Mouse (Mus musculus) 416B (cell line): ENCODE data around the gene Borcs8.
A peak's percentile ranks its signal among the peaks of the same experiment; 100 is the strongest.

ENCODE experiments used
- DNase-seq: peaks from one replicate; pipeline ENCODE4 v3.0.0; 2011; ENCODE audit warnings: low read depth

The Borcs8 gene

DNA sequence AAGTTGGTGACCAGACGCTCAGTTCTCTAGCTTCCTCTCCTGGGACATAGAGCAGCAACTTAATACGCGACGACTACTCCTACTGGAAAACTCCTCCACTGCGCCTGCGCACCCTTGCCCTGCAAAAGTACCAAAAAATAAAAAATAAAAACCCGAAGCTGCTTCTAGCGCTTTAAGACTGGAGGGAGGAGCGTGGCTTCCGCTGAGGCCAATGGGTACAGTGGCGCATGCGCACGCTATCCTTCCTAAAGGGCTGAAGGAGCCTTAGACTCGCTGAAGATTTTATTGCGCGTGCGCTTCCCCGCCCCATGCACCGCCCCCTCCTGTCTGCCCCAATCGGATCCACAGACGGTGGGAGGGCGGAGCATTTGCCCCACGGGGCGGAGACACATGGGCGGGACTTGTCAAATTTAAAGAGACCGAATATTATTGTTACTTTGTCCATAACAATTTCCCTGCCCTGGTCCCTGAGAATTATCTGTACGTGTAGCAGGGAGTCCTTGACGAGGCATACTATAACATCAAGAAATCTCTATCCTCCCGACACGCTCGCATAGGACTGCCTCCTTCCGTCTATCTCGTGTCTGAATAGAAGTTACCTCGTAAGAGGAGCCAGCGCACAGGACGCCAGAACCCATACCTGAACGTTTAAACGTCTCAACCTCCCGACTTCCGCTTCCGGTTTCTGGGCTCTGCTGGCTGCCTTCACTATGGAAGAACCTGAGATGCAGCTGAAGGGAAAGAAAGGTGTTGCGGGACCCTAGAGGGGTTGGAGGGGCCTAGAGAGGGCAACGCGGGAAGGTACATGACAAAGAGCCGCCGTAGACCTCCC is at the start of gene Borcs8, which contains the start of the genes Rfxank and Mef2b:
Gene Borcs8, plus strand, starts transcription at position 474 of the 832 bp plus-strand sequence.
Gene Rfxank, minus strand, starts transcription at position 129 of the 832 bp plus-strand sequence.
Gene Mef2b, plus strand, starts transcription at position 686 of the 832 bp plus-strand sequence.
- DNase-seq = peak; percentile 100

GRCm38 (mm10) chr8:70092786-70093185 is 46.5 kb upstream of the Borcs8 start:
- DNase-seq = no peak

DNA sequence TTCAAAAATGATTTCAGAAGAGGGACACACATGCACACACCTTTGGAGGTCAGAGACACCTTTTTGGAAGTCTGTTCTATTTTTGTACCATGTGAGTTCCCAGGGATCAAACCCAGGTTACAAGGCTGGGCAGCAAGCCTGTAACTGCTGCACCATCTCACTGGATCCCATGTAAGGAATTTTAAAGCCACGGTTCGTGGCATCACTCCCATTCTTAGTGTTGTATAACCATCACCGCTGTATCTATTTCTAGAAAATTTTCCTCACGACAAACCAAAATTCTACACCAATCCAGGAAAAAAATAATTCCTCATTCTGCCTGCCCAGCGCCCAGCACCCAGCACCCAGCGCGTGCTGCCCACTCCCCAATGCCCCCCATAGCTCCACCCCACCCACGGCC is 40.0 kb upstream of the Borcs8 start:
- no peak for DNase-seq

- no peak for DNase-seq
Measured at GRCm38 (mm10) chr8:70100241-70100640, 39.1 kb upstream of the Borcs8 start.

GRCm38 (mm10) chr8:70104506-70104905 is 34.8 kb upstream of the Borcs8 start:
- DNase-seq = peak; percentile 50

DNA sequence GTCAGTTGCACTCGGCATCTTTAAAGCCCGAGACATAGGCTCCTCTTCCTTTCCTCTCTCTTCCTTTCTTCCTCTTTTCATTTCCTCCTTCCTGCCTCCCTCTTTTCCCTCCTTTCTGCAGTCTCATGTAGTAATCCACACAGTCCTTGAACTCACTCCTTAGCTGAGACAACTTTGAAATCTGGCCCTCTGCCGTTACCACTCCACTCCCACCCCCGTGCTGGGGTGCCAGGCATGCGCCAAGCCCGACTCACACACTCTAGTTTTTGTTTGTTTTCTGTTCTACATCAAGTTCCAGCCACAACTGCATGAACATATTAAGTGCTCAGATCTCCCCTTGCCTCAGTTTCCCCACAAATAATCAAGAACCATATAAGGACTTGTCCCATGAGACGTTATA is 34.4 kb upstream of the Borcs8 start:
- DNase-seq = no peak

DNA sequence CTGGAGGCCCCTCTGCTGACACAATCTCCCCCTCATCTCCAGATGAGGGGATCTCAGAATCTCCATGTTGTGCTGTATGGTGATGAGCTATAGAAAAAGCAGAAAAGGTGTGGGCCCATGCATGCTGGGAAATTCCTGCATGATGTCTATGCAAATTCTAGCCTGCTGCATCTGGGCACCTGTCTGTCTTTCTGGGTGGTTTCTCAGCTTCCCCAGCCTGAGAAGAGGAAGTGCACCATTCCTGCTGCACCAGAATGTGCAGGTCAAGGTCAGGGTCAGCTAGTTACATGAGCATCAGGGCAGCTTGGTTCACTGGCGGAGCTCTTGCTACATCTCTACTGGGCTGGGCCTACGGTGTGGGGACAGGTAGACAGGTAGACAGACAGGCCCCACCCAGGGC is 28.8 kb upstream of the Borcs8 start:
- no peak for DNase-seq

DNA sequence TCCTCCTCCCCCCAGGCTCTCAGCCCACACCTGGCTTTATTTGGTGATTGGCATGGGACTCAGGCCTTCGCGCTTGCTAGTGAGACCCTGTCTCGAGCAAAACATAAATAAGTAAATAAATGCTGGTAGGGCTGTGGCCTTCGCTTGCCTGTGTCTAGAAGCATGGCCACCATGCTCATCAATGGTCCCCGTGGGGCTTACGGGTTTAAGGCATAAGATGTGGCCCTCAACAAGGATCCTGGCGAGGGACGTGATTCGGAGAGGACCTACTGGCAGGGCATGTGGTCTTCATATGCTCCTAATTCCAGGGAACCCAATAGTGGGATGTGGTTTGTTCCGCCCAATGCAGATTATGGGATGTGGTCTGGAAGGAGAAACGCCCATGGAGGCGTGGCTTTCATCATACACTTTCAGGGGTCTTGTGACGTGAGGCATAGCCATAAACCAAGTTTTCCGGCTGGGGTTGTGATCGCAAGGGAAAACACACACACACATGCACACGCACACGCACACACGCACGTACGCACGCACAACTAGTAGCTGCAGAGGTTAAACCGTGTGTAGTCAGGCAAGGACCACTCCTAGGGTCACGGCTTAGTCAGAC is 28.0 kb upstream of the Borcs8 start:
- no peak for DNase-seq

- no peak for DNase-seq
Measured at GRCm38 (mm10) chr8:70112401-70113016, 26.8 kb upstream of the Borcs8 start.

DNA sequence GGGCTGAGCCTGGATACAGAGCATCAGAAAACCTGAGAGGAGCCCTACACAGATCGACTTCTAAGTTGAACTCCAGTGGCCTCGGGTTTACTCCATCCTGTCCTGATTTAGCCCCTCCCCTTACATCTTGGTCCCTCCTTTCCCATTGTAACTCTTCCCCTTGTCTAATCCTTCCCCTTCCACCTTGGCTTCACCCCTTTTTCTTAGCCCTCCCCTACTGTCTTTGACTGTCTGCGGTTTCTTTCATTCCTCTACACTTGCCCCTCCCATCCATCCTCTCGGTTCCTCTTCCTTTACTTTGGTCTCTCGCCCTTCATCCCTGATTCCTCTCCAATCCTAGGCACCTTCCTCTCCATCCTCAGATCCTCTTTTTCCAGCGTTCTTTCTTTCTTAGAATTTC is 24.8 kb upstream of the Borcs8 start:
- no peak for DNase-seq

- DNase-seq = no peak
Measured at GRCm38 (mm10) chr8:70114892-70115291, 24.4 kb upstream of the Borcs8 start.

- DNase-seq = peak; percentile 64
Measured at GRCm38 (mm10) chr8:70117611-70118010, 21.7 kb upstream of the Borcs8 start.

DNA sequence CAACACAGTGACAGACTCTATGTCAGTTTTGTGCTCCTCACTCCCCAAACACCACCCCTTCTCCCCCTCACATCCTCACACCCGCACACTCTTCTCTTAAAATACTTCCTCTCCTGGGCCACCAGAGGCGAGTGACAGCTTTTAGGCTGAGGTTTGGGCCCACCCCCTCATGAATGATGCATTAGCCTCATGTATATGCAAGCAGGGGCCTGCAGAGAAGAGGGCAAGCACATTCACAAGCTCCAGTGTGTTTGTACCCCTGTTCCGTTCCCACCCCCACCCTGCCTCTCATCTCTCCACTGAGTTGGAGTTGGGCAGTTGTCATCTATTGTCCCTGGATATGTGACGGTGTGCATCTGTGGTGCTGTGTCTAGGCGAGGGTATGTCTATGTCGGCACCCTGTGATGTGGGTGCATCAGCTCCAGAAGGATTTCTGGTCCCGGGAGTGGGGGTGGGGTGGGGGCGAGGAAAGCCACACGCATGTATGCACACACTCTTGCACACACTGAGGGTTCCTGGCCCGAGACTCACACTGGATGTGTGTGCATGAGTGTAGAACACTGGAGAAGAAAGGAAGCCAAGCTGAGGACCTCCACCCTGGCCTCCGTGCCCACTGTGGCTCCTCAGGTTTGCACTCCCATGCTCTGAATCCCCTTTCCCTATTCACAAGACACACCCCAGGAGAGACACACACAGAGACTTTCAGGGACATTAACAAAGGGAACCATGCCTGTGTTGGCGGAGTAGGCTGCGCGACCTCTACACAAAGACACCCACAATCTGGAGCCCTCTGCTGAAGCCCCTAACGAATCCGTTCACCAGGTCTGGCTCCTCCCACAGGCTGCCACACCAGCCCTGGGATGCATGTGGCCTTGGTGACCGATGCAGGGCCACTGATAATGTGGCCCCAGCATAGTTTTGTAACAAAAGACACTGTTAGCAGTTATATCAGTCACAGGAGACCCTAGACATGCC is 20.3 kb upstream of the Borcs8 start:
- DNase-seq = no peak

DNA sequence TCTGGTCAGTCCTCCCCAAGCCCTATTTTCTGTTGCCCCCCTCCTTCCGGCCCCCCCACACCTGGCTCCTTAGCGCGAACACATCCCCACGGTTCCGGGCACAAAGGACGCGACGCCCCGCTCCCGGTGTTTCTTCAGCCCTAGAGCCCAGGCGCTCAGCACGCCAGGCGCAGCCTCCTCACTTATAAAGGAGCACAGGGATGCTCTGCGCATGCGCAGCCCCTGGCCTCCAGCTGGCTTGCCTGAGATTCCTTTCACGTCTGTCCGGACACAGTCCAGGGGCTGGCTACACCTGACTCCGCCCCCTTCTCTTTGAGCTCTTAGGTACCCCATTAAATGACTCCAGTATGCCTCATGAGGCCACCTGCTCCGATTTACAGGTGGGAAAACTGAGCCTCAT is 18.6 kb upstream of the Borcs8 start, which contains the start of gene Ncan:
Gene Ncan, minus strand, starts transcription at position 207 of the 400 bp plus-strand sequence.
- DNase-seq = no peak

DNA sequence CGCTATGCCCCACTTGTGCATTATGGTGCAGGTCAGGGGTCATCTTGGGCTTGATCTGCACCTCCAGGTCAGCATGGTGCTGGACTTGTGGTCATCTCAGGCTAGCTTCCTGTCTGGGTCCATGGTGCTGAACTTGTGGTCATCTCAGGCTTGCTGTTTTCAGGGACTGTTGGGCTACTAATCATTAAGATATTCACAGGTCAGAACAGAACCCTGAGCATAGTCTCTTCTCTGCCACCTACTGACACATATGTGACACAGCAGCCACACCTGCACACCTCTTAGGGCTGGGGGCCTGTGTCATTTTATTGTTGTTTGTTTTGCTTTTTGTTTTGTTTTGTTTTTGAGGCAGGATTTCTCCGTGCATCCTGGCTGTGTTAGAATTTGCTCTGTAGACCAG is 16.4 kb upstream of the Borcs8 start:
- DNase-seq = peak; percentile 59

DNA sequence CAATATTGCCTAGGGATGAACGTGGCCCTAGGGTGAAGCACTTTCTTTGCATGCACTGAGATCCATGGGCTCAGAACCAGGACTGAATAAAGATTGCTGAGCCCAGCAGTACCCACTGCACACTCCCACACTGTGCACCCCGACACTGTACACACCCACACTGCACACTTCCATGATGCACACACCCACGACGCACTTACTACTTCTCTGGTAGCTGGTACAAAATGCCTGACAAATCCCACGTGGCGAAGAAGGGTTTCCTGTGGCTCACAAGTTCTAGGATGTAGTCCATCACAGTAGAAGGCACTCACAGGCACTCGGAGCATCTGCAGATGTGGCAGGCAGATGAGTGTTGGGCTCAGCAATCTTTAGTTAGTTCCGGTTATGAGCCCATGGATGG is 14.3 kb upstream of the Borcs8 start:
- DNase-seq = no peak

GRCm38 (mm10) chr8:70128435-70128834 is 10.9 kb upstream of the Borcs8 start:
- DNase-seq = no peak

GRCm38 (mm10) chr8:70129309-70129952 is 9.9 kb upstream of the Borcs8 start:
- DNase-seq = no peak

DNA sequence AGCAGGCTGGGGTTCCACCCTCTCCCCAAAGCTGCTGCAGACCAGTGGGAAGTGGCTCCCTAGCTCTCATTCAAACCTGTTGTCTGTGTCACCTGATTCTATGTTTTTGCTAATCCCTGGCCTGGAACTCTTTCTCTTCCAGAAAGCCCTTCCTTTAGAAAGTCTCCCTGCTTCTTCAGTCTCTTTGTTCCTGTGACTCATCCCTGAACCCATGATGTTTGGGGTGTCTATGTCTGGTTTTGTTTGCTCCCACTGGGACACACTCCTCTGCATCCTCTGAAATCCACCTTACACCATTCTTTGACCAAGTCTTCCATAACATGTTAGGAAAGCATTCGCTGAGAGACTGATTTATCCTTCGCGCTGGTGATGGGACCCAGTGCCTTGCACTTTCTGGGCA is 9.2 kb upstream of the Borcs8 start:
- DNase-seq = no peak

DNA sequence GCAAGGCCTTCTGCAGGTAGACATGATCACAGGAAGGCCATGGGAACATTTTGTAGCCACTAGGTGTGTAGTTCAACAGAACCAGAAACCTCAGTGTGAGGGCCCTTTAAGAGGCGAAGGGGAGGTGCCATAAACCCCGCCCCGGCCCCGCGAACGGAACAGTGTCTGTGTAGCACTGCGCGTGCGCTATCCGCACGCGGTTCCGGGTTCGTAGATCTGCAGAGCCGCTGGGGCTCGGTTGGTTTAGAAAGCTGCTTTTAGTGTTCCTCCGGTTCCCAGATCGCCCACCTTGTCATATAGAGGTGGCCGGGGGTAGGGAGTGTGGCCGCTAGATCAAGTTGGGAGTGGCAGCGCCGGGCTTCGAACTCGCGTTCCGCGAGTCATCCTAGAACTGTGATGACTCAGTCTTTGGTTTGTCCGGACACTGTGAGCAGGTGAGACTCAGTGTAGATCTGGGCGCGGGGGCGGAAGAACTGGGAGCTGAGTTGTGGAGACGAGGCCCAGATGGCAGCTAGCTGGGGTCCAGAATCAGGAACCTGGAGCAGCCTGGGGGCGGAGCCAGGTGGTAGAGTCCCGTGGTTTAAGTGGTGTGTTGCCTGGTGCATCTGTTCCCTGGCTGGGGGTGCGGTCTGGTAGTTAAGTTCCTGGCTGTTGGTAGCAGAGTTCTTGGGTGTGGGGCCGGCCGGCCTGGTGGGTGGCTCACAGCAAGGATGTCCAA is 8.0 kb upstream of the Borcs8 start, which contains the start of gene Nr2c2ap:
Gene Nr2c2ap, plus strand, starts transcription at position 168 of the 718 bp plus-strand sequence.
- DNase-seq = peak; percentile 90
